Mouse (Mus musculus): ENCODE results near the gene Cds1.

DNA sequence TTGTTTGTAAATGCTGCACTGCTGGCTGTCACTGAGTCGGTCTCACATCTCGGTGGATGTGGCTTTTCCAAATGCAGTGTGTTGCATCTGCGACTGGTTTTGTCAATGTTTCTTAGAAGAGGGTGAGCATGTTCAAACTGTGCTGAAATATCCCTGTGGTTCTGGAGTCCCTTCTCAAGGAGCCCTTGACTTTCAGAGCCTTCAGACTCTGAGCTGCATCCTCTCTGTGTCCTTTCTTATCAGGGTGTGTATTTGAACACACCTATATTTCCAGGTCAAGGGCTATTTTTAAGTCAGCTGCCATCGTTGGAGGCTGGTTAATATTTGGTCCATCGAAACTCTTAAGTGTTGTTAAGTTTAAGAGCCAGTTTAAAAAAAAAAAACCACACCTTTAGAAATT is 2.2 kb downstream of the Cds1 start:
- TF ChIP-seq ZKSCAN1 (IDR thresholded peaks at IDR 0.05; ENCODE audit: low read depth, low read length) (no peak), CTCF (IDR thresholded peaks at IDR 0.05 in 2 of 3, conservative IDR thresholded peaks at IDR 0.05 in 1 of 3; ENCODE audit: control insufficient read depth in 1 of 3, insufficient read depth in 1 of 3, low read depth in 2 of 3, low read length in 3 of 3, poor library complexity in 1 of 3, severe bottlenecking in 1 of 3) (no peak), NRF1 (IDR thresholded peaks at IDR 0.05; ENCODE audit: insufficient read depth, low read depth, low read length, poor library complexity, severe bottlenecking) (no peak), USF1 (IDR thresholded peaks at IDR 0.05; ENCODE audit: low read depth, low read length) (no peak), SIN3A (IDR thresholded peaks at IDR 0.05; ENCODE audit: low read length) (no peak), GATA1 (IDR thresholded peaks at IDR 0.05; ENCODE audit: low read depth, low read length) (no peak)

Data from MEL (cell line).